Mouse (Mus musculus) bone marrow macrophage, adult 2 months (primary cell): ENCODE measurements at regions not wholly inside any gene's neighbourhood (a gene's known extent, or its start where the extent isn't known, plus 50 kb on each side); places are given as distances from the start of the nearest gene placed in this dataset.

Experiments
- CTCF ChIP-seq: IDR thresholded peaks from 2 replicates; pipeline ENCODE4 v1.5.1; 2012; ENCODE audit warnings: low read depth, mild to moderate bottlenecking, low read length, moderate library complexity
- POLR2A ChIP-seq: IDR thresholded peaks from 2 replicates; pipeline ENCODE4 v1.6.1; 2012; ENCODE audit warnings: mild to moderate bottlenecking, low read depth, low read length, borderline replicate concordance

GRCm38 (mm10) chr8:103361713-103362112 is 576.3 kb upstream of the Cdh11 start:
- TF ChIP-seq POLR2A: no peak
- no peak for TF ChIP-seq CTCF
